14 mouse cellular contexts compared by ENCODE assay signal in genomic region chr2:149927001-149927400, GRCm38 (mm10).
"Had no signal": no experiment of that assay in that cellular context is flagged by ENCODE, and none has a peak within 500 bp of the region (broad histone marks: within the 10 kb centered on the region; RNA-seq: fewer than 3 reads in every experiment).

No protein-coding gene starts in this region.

- H3K27me3 ChIP-seq: kidney, embryonic 15.5 days; limb, embryonic 12.5 days; liver, embryonic 13.5 days; lung, embryonic 15.5 days; megakaryocyte, embryonic 14.5 days; midbrain, embryonic 15.5 days; neural tube, embryonic 12.5 days had no signal

- H3K4me3 ChIP-seq: kidney, embryonic 15.5 days; limb, embryonic 12.5 days; liver, embryonic 13.5 days; lung, embryonic 15.5 days; megakaryocyte, embryonic 14.5 days; midbrain, embryonic 15.5 days; neural tube, embryonic 12.5 days had no signal

- DNase-seq: kidney, postnatal 14 days; liver; liver, embryonic 13.5 days; liver, postnatal 0 days; lung, postnatal 14 days had no signal

- H3K9me3 ChIP-seq: kidney, embryonic 15.5 days; limb, embryonic 12.5 days; lung, embryonic 15.5 days; midbrain, embryonic 15.5 days; neural tube, embryonic 12.5 days had no signal

- H3K36me3 ChIP-seq: kidney, embryonic 15.5 days; limb, embryonic 12.5 days; liver, embryonic 13.5 days; lung, embryonic 15.5 days; midbrain, embryonic 15.5 days; neural tube, embryonic 12.5 days had no signal

- H3K4me1 ChIP-seq: kidney, embryonic 15.5 days; liver, embryonic 13.5 days; lung, embryonic 15.5 days; megakaryocyte, embryonic 14.5 days; midbrain, embryonic 15.5 days; neural tube, embryonic 12.5 days had no signal

- H3K4me2 ChIP-seq: kidney, embryonic 15.5 days; limb, embryonic 12.5 days; liver, embryonic 13.5 days; lung, embryonic 15.5 days; midbrain, embryonic 11.5 days; midbrain, embryonic 15.5 days; neural tube, embryonic 12.5 days had no signal

- ATAC-seq: liver, postnatal 0 days; midbrain, embryonic 15.5 days had no signal

- H3K27ac ChIP-seq: kidney, embryonic 15.5 days; limb, embryonic 12.5 days; liver, embryonic 13.5 days; lung, embryonic 15.5 days; macrophage; midbrain, embryonic 15.5 days; neural tube, embryonic 12.5 days; stomach, postnatal 0 days had no signal

- H3K9ac ChIP-seq: kidney, embryonic 15.5 days; limb, embryonic 12.5 days; liver, embryonic 13.5 days; liver, postnatal 0 days; lung, embryonic 15.5 days; midbrain, embryonic 15.5 days; neural tube, embryonic 12.5 days had no signal
